Mouse (Mus musculus) thymus, adult 18-20 months (tissue): ENCODE measurements around the gene Acyp2.
"Not testable (repeated sequence)": the region's sequence is repeated elsewhere in the genome, so short reads cannot be mapped to it uniquely, and the experiment has no call there.

Source experiments
- DNase-seq, 2 experiments: peaks; one replicate each; pipeline ENCODE4 v3.0.0; 2022; ENCODE audit warnings: mixed read lengths in 2 of 2

Gene Acyp2

GRCm38 (mm10) chr11:30649001-30649637 is at the start of gene Acyp2:
Gene Acyp2 (minus strand): TSS chr11:30649587.
- peak; percentile 77 to 79 for DNase-seq

GRCm38 (mm10) chr11:30689421-30689820 is 40.0 kb upstream of the Acyp2 start:
- no peak for DNase-seq

- DNase-seq, result no peak
Observed at GRCm38 (mm10) chr11:30676086-30676485, 26.7 kb upstream of the Acyp2 start.

GRCm38 (mm10) chr11:30672719-30673118 is 23.3 kb upstream of the Acyp2 start:
- DNase-seq, result no peak

GRCm38 (mm10) chr11:30663001-30663400 is 13.6 kb upstream of the Acyp2 start:
- no peak for DNase-seq

GRCm38 (mm10) chr11:30662591-30662990 is 13.2 kb upstream of the Acyp2 start:
- no peak for DNase-seq

GRCm38 (mm10) chr11:30657069-30657468 is 7.7 kb upstream of the Acyp2 start:
- no peak for DNase-seq

- DNase-seq, result no peak
Observed at GRCm38 (mm10) chr11:30656060-30656459, 6.7 kb upstream of the Acyp2 start.

- DNase-seq, result no peak
Observed at GRCm38 (mm10) chr11:30650416-30650815, 1.0 kb upstream of the Acyp2 start.

GRCm38 (mm10) chr11:30635674-30636073 is 13.7 kb downstream of the Acyp2 start:
- DNase-seq, result no peak

- no peak for DNase-seq
Observed at GRCm38 (mm10) chr11:30630514-30630913, 18.9 kb downstream of the Acyp2 start.

GRCm38 (mm10) chr11:30623218-30623617 is 26.2 kb downstream of the Acyp2 start:
- no peak for DNase-seq

GRCm38 (mm10) chr11:30621386-30622363 is 27.7 kb downstream of the Acyp2 start:
- DNase-seq, result not testable (repeated sequence)

- no peak for DNase-seq
Observed at GRCm38 (mm10) chr11:30618235-30618634, 31.2 kb downstream of the Acyp2 start.

- DNase-seq, result no peak
Observed at GRCm38 (mm10) chr11:30617571-30618097, 31.8 kb downstream of the Acyp2 start.

GRCm38 (mm10) chr11:30615977-30616376 is 33.4 kb downstream of the Acyp2 start:
- no peak for DNase-seq

- DNase-seq, result no peak
Observed at GRCm38 (mm10) chr11:30613916-30614546, 35.4 kb downstream of the Acyp2 start.

GRCm38 (mm10) chr11:30612699-30613098 is 36.7 kb downstream of the Acyp2 start:
- no peak for DNase-seq

- DNase-seq, result no peak
Observed at GRCm38 (mm10) chr11:30609247-30609646, 40.1 kb downstream of the Acyp2 start.

- no peak for DNase-seq
Observed at GRCm38 (mm10) chr11:30607587-30608518, 41.5 kb downstream of the Acyp2 start.

- no peak for DNase-seq
Observed at GRCm38 (mm10) chr11:30597259-30597658, 52.1 kb downstream of the Acyp2 start.

- no peak for DNase-seq
Observed at GRCm38 (mm10) chr11:30580008-30580407, 69.4 kb downstream of the Acyp2 start.
